Mouse (Mus musculus) bone marrow macrophage, adult 2 months (primary cell): ENCODE data around the gene Tmem141. TPM values are rescaled to one million over a fixed set of nuclear protein-coding genes. Genes with fewer than 3 reads are reported as not detected.

Experiments used
- H3K27ac ChIP-seq: 2 replicates; pipeline ENCODE4 v1.5.1; 2012; ENCODE audit warnings: low read depth, low read length; ENCODE audit not compliant: insufficient read depth
- H3K4me1 ChIP-seq: 2 replicates; pipeline ENCODE4 v1.6.1; 2012; ENCODE audit warnings: low read length; ENCODE audit not compliant: control insufficient read depth, insufficient read depth
- H3K4me3 ChIP-seq: 2 replicates; pipeline ENCODE4 v1.5.1; 2012; ENCODE audit warnings: mild to moderate bottlenecking, low read length, moderate library complexity; ENCODE audit not compliant: insufficient read depth
- CTCF ChIP-seq: IDR thresholded peaks from 2 replicates; pipeline ENCODE4 v1.5.1; 2012; ENCODE audit warnings: low read depth, mild to moderate bottlenecking, low read length, moderate library complexity
- POLR2A ChIP-seq: IDR thresholded peaks from 2 replicates; pipeline ENCODE4 v1.6.1; 2012; ENCODE audit warnings: mild to moderate bottlenecking, low read depth, low read length, borderline replicate concordance
- polyA plus RNA-seq: library from polyadenylated mRNA; stranded (reverse); fragments of >200 nt; gene quantifications from 2 replicates; pipeline ENCODE4 v1.2.4, GENCODE M21; 2012; ENCODE audit not compliant: missing spikeins, insufficient read depth, insufficient read length

Tmem141 gene
- polyA plus RNA-seq, 1 experiment, result 51.6 TPM

DNA sequence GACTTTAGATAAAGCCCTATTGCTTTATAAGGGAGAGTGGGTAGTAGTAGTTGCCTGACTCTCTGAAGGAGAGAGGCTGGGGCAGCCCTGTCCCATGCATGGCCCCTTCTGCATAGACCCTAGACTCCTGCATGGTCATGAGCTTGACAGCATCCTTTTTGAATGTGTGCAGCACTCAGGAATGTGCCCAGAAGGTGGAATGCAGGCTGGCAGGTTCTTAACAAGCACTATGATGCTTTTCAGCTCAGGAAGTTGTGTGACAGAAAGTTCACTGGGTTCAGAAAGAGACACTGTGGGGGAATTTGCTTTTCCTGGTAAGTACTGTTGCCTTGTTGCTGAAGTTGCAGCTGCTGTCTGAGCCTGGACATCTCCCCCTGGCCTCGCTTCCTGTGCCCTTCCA is 32.7 kb upstream of the Tmem141 start:
- TF ChIP-seq POLR2A (no peak), CTCF (no peak)
- Histone ChIP-seq H3K27ac (no peak overlapping the region), H3K4me1 (no peaks in the 10 kb centered on the region), H3K4me3 (no peak overlapping the region)

GRCm38 (mm10) chr2:25652902-25653301 is 31.1 kb upstream of the Tmem141 start, which contains the start of gene Lcn8:
Gene Lcn8, plus strand, starts transcription at chr2:25653120.
- Histone ChIP-seq H3K4me3 (no peak within 1 kb of the TSS), H3K4me1 (no peaks in the 10 kb centered on the region), H3K27ac (no peak within 1 kb of the TSS)
- TF ChIP-seq POLR2A (no peak), CTCF (no peak)

DNA sequence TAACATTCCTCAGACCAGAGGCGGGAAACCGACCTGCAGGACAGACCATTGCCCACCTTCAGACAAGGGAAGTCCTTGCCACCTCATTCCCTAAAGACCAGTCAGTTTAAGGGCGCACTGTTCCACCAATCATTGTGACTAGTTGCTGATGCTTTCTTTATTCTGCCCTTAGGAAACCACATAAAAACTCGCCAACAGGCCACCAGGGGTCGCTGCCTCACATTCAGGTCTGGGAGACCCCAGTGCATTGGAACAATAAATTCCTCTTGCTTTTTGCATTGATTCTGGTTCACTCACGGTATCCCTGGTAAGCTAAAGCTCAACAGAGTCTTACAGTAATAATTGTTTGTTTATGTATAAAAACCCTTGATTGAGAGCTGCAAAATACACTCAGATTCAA is 18.1 kb upstream of the Tmem141 start:
- TF ChIP-seq POLR2A (no peak), CTCF (peak; percentile 74)
- no peaks in the 10 kb centered on the region for H3K4me1 ChIP-seq
- H3K4me3 ChIP-seq, result no peak overlapping the region
- H3K27ac ChIP-seq, result no peak overlapping the region

GRCm38 (mm10) chr2:25634046-25634445 is 12.2 kb upstream of the Tmem141 start:
- H3K4me1 ChIP-seq, result 0 out of 2 replicates have a peak, but pooled peaks cover 4% of the 10 kb centered on the region
- TF ChIP-seq POLR2A (no peak), CTCF (no peak)
- H3K4me3 ChIP-seq, result no peak overlapping the region
- H3K27ac ChIP-seq, result no peak overlapping the region

DNA sequence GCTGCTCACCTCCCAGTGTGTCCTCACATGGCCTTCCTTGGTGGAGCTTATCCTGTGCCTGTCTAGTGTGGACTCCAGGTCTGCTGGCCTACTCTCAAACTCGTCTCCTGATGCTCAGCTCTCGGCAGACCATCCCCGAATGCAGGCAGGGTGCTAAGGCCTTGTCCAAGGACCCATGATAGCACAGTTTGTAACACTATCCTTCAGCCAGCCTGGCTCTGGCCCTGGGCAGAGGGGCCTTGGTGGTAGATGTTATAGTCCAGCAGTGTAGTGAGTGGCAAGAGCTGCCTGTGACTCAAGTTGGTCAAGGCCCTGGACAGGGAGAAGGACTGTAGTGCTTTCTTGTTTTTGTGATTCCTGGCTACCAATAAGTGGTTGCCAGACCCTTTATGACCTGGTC is 11.8 kb upstream of the Tmem141 start:
- Histone ChIP-seq H3K27ac (no peak overlapping the region), H3K4me1 (peaks cover 7% of the 10 kb centered on the region), H3K4me3 (no peak overlapping the region)
- TF ChIP-seq CTCF (no peak), POLR2A (no peak)

GRCm38 (mm10) chr2:25628738-25629137 is 6.9 kb upstream of the Tmem141 start:
- Histone ChIP-seq H3K27ac (no peak overlapping the region), H3K4me1 (peaks cover 18% of the 10 kb centered on the region), H3K4me3 (no peak overlapping the region)
- no peak for TF ChIP-seq CTCF

- TF ChIP-seq CTCF (no peak), POLR2A (no peak)
- H3K27ac ChIP-seq, result peak within 1 kb of the TSS; percentile 47
- H3K4me3 ChIP-seq, result peak within 1 kb of the TSS; percentile 9; the same call in 1 of the 2 replicates
- H3K4me1 ChIP-seq, result peaks cover 18% of the 10 kb centered on the region
Measured at GRCm38 (mm10) chr2:25627811-25628210, 6.0 kb upstream of the Tmem141 start, which contains the start of gene Fcna. Gene Fcna, minus strand, starts transcription at chr2:25628030.

DNA sequence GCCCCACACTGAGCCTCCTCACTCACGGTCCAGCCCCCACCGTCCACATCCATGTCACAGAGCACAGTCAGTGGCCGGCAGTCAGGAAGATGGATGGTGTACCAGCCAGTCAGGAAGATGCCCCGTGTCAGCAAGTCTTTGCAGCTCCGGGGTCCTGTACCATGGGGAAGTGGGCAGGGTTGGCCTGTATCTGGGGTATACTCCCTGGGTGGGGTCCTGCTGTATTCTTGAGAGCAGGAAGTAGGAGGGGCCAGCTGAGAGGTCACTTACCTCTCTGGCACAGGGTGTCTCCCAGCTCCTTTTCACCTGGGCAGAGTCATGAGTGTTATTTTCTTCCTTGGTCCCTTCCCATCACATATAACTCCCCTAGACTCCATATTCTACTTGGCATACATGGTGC is 4.2 kb upstream of the Tmem141 start:
- Histone ChIP-seq H3K4me1 (peaks cover 19% of the 10 kb centered on the region), H3K4me3 (no peak overlapping the region)
- TF ChIP-seq CTCF, result no peak
- no peak for TF ChIP-seq POLR2A

DNA sequence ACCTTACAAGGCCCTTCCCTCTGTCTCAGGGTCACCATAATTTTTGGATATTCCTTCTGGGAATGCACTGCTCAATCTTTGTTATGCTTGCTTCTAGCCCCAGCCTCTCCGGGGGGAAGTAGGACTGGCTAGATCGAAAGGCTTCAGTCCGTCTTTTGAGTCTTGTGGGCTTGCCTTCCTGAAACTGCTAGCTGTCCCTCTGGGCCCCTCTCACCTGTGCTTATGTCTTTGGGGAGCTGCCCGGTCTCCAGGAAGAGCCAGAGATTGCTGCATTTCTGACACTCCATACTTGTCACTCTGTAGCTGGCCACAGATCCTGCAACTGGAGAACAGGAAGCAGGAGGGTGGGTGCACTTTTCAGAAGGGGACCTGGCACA is 965 bp downstream of the Tmem141 start:
- Histone ChIP-seq H3K4me1 (peaks cover 11% of the 10 kb centered on the region), H3K27ac (peak overlapping the region; percentile 39; the same call in 1 of the 2 replicates), H3K4me3 (peak overlapping the region; percentile 74)
- no peak for TF ChIP-seq CTCF
- no peak for TF ChIP-seq POLR2A

More for the DNA sequence above, 4.2 kb upstream of the Tmem141 start:
- no peak overlapping the region for H3K27ac ChIP-seq

DNA sequence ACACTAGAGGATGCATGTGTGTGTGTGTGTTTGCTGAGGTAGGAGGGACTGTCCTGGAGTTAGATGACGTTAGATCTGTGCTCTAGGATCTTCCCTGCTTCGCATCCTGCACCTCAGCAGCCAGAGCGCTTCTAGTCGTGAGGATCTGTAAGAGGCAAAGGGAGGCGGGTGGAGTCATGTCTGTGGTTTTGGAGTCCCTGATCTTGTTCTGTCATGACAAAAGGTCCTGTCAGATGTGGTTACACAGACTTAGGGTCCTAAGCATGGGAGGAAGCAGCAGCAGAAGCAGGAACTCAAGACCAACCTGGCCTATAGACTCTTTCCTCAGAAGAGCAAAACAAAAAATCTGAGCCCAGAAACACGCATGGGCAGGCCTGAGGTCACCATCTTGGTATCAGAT is 1.4 kb downstream of the Tmem141 start:
- no peak overlapping the region for H3K27ac ChIP-seq
- TF ChIP-seq CTCF, result no peak
- no peak for TF ChIP-seq POLR2A
- peaks cover 11% of the 10 kb centered on the region for H3K4me1 ChIP-seq
- H3K4me3 ChIP-seq, result peak overlapping the region; percentile 74; the same call in 1 of the 2 replicates

- H3K4me1 ChIP-seq, result peaks cover 11% of the 10 kb centered on the region
- TF ChIP-seq CTCF (no peak), POLR2A (no peak)
- no peak within 1 kb of the TSS for H3K27ac ChIP-seq
- no peak within 1 kb of the TSS for H3K4me3 ChIP-seq
Measured at GRCm38 (mm10) chr2:25617578-25617977, 4.2 kb downstream of the Tmem141 start, which contains the start of gene Ccdc183. Gene Ccdc183, minus strand, starts transcription at chr2:25617678.
